Mouse (Mus musculus) myocyte (in vitro differentiated cells): ENCODE data around the gene Ascc1.

Experiments used
- CEBPB ChIP-seq: IDR thresholded peaks from 2 replicates; pipeline ENCODE4 v1.6.1; 2011; ENCODE audit warnings: mild to moderate bottlenecking, moderate library complexity; ENCODE audit not compliant: poor library complexity, insufficient read depth, severe bottlenecking
- E2F4 ChIP-seq: IDR thresholded peaks from one replicate; pipeline ENCODE4 v1.6.1; 2011; ENCODE audit warnings: mild to moderate bottlenecking, control low read depth, moderate library complexity; ENCODE audit not compliant: insufficient read depth
- MYOD1 ChIP-seq, 3 experiments: IDR thresholded peaks; one replicate each; pipeline ENCODE4 v1.6.1; 2011; ENCODE audit warnings: control low read depth in 2 of 3, low read depth in 2 of 3, mild to moderate bottlenecking in 2 of 3, moderate library complexity in 1 of 3; ENCODE audit not compliant: insufficient read length in 2 of 3, control insufficient read depth in 1 of 3
- MYOG ChIP-seq, 3 experiments: IDR thresholded peaks; one replicate each; pipeline ENCODE4 v1.6.1; 2011; ENCODE audit warnings: control low read depth in 2 of 3, low read depth in 2 of 3, mild to moderate bottlenecking in 2 of 3; ENCODE audit not compliant: insufficient read length in 2 of 3, control insufficient read depth in 1 of 3, insufficient read depth in 1 of 3
- POLR2A ChIP-seq: IDR thresholded peaks from one replicate; pipeline ENCODE4 v1.6.1; 2011; ENCODE audit warnings: low read depth, mild to moderate bottlenecking, control low read depth, moderate library complexity; ENCODE audit not compliant: insufficient read length
- REST ChIP-seq: IDR thresholded peaks from one replicate; pipeline ENCODE4 v1.6.1; 2011; ENCODE audit warnings: mild to moderate bottlenecking, control low read depth, moderate library complexity; ENCODE audit not compliant: insufficient read depth, insufficient read length
- TCF3 ChIP-seq: IDR thresholded peaks from one replicate; pipeline ENCODE4 v1.6.1; 2011; ENCODE audit warnings: low read depth, control low read depth; ENCODE audit not compliant: insufficient read length
- USF1 ChIP-seq: IDR thresholded peaks from one replicate; pipeline ENCODE4 v1.6.1; 2011; ENCODE audit warnings: low read depth, mild to moderate bottlenecking, control low read depth, moderate library complexity

GRCm38 (mm10) chr10:59966743-59967142 is 35.9 kb upstream of the Ascc1 start:
- TF ChIP-seq POLR2A, result no peak
- TF ChIP-seq REST, result no peak
- no peak for TF ChIP-seq E2F4
- no peak for TF ChIP-seq CEBPB
- TF ChIP-seq TCF3, result no peak
- no peak for TF ChIP-seq MYOD1 (IDR thresholded peaks at IDR 0.05; ENCODE audit: control insufficient read depth in 1 of 3, insufficient read length in 2 of 3, low read depth in 2 of 3)
- no peak for TF ChIP-seq MYOG (IDR thresholded peaks at IDR 0.05; ENCODE audit: control insufficient read depth in 1 of 3, insufficient read depth in 1 of 3, insufficient read length in 2 of 3, low read depth in 2 of 3)
- no peak for TF ChIP-seq USF1
